Mouse (Mus musculus): ENCODE data around the gene Tmem198b.

GRCm38 (mm10) chr10:128790398-128791124 lies 13.6 kb downstream of the Tmem198b start, which contains the start of gene Mmp19:
- TF ChIP-seq CTCF (IDR thresholded peaks at IDR 0.05) (no peak), EP300 (IDR thresholded peaks at IDR 0.05; ENCODE audit: insufficient read depth, low read depth, low read length) (no peak), POLR2A (IDR thresholded peaks at IDR 0.05; ENCODE audit: insufficient read depth, low read depth, low read length) (no peak)
